Mouse (Mus musculus) left cerebral cortex, adult 8-10 months (tissue): ENCODE data around the gene Sash3. TPM values are rescaled to one million over a fixed set of nuclear protein-coding genes. Genes with fewer than 3 reads are reported as not detected.
A peak's percentile ranks its signal among the peaks of the same experiment; 100 is the strongest.
"Not testable (repeated sequence)": the region's sequence is repeated elsewhere in the genome, so short reads cannot be mapped to it uniquely, and the experiment has no call there.

Experiments
- DNase-seq, 2 experiments: peaks; one replicate each; pipeline ENCODE4 v3.0.0; 2022; ENCODE audit warnings: low spot score in 2 of 2
- total RNA-seq, 4 experiments: library from RNA; stranded (reverse); gene quantifications; 2 replicates each; pipeline ENCODE4 v1.2.4; 2022

The Sash3 gene
- total RNA-seq, 4 experiments from 2014 or later: 1.4 to 2.5 (median 1.9) TPM

GRCm38 (mm10) chrX:48202436-48202835 is 56.2 kb downstream of the Sash3 start:
- no peak for DNase-seq

- DNase-seq: no peak
Observed at GRCm38 (mm10) chrX:48202995-48203394, 56.8 kb downstream of the Sash3 start.

- no peak for DNase-seq
Observed at GRCm38 (mm10) chrX:48203763-48204162, 57.5 kb downstream of the Sash3 start.

- DNase-seq: no peak
Observed at GRCm38 (mm10) chrX:48204469-48204868, 58.2 kb downstream of the Sash3 start.

GRCm38 (mm10) chrX:48207761-48208487 is 61.7 kb downstream of the Sash3 start:
- no peak for DNase-seq

GRCm38 (mm10) chrX:48208519-48209185 is 62.4 kb downstream of the Sash3 start, which contains the start of gene Zdhhc9:
Zdhhc9 (minus strand) TSS chrX:48208878.
- peak; percentile 82 to 85 for DNase-seq

GRCm38 (mm10) chrX:48209746-48210145 is 63.5 kb downstream of the Sash3 start:
- DNase-seq: not testable (repeated sequence)

Other genes with a start within 250 kb of the Sash3 start
- 10 to 100 TPM; 52.1 to 55.3 (median 54.5) TPM for gene Ocrl, start 234.0 kb upstream of the Sash3 start, total RNA-seq
- gene Apln, start 111.6 kb upstream of the Sash3 start, total RNA-seq: 10 to 100 TPM; 13.1 to 23.6 (median 17.0) TPM
- 1 to 10 TPM in 1 of 4 experiments, under 1 TPM in 3; 0.09 to 1.1 (median 0.57) TPM for gene Xpnpep2, start 37.7 kb upstream of the Sash3 start, total RNA-seq
- 10 to 100 TPM; 45.9 to 53.5 (median 52.4) TPM for gene Zdhhc9, start 62.4 kb downstream of the Sash3 start, total RNA-seq
- 10 to 100 TPM; 14.9 to 16.8 (median 15.5) TPM for gene Utp14a, start 110.4 kb downstream of the Sash3 start, total RNA-seq
- 10 to 100 TPM; 19.9 to 24.8 (median 22.8) TPM for gene Bcorl1, start 194.9 kb downstream of the Sash3 start, total RNA-seq